9 mouse cellular contexts compared by ENCODE assay signal in the genomic region with DNA sequence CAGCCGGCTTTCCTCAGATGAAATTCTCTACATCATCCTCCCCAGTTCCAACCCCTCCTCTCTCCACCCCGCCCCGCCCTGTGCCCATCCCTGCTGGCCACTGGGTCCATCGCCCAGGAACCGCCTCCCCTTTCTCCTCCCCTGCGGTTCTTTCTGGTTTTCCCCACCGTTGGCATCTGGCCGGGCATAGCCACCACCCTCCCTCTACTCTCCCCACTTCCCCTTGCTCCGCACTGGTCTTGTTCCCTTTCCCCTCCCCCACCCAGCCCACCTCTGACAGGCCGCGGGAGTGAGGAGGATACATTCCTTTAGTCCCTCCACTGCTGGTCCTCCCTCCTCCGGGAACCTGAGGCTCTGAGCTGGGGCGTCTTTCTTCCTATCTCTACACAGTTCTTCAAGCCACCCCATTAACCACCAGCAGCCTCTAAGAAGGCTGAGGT. TPM values are rescaled to one million over a fixed set of nuclear protein-coding genes. Genes with fewer than 3 reads are reported as not detected.
DNase-seq lines count a peak whose midpoint lies in the region; ATAC-seq and TF ChIP-seq lines count a peak whose summit lies in the region.
"Had no signal": no experiment of that assay in that cellular context is flagged by ENCODE, and none has a peak within 500 bp of the region (broad histone marks: within the 10 kb centered on the region; RNA-seq: fewer than 3 reads in every experiment).

No protein-coding gene starts in this region.

- ATAC-seq in heart, embryonic 12.5 days (ENCODE audit: insufficient number of reproducible peaks, low FRiP score): 0 out of 2 replicates have a peak, but pooled peaks have one; percentile 52
- ATAC-seq in embryonic facial prominence, embryonic 11.5 days (replicated peaks; ENCODE audit: insufficient number of reproducible peaks, low FRiP score, low TSS enrichment, low read depth): peak; percentile 24
- peak; percentile 11 for ATAC-seq in hindbrain, embryonic 14.5 days (ENCODE audit: low FRiP score)
- peak; percentile 39 for ATAC-seq in midbrain, embryonic 11.5 days (ENCODE audit: low FRiP score)
- ATAC-seq in activated CD4-positive, CD25-positive, alpha-beta regulatory T cell, adult 4 months: no peak

- H3K36me3 ChIP-seq in heart, embryonic 12.5 days: no peaks in the 10 kb centered on the region
- H3K36me3 ChIP-seq in ES-E14 (ENCODE audit: control insufficient read depth, insufficient read depth, low read length, poor library complexity, severe bottlenecking): no peaks in the 10 kb centered on the region
- no peaks in the 10 kb centered on the region for H3K36me3 ChIP-seq in embryonic facial prominence, embryonic 11.5 days (replicated peaks; ENCODE audit: control insufficient read depth, insufficient read depth, low read depth, low read length)
- H3K36me3 ChIP-seq in hindbrain, embryonic 14.5 days (replicated peaks; ENCODE audit: control insufficient read depth, insufficient read depth): 0 out of 2 replicates have a peak, but pooled peaks cover 9% of the 10 kb centered on the region
- H3K36me3 ChIP-seq in midbrain, embryonic 11.5 days (ENCODE audit: control insufficient read depth, insufficient read depth, low read length): no peaks in the 10 kb centered on the region

- WGBS in heart, embryonic 12.5 days: 2% methylated on average over 13 of the region's 13 CpGs
- under 1% methylated on average over 13 of the region's 13 CpGs for WGBS in embryonic facial prominence, embryonic 11.5 days
- under 1% methylated on average over 13 of the region's 13 CpGs for WGBS in hindbrain, embryonic 14.5 days
- 3% methylated on average over 12 of the region's 13 CpGs for WGBS in midbrain, embryonic 11.5 days

- H3K4me3 ChIP-seq in heart, embryonic 12.5 days: peak overlapping the region; percentile 49; the same call in 1 of the 2 replicates
- peak overlapping the region; percentile 16 to 18; a peak in 2 of 4 replicates for H3K4me3 ChIP-seq in ES-E14 (ENCODE audit: insufficient read depth in 1 of 2, low read depth in 1 of 2, low read length in 2 of 2, poor library complexity in 1 of 2, severe bottlenecking in 1 of 2)
- peak overlapping the region; percentile 18; the same call in 1 of the 2 replicates for H3K4me3 ChIP-seq in embryonic facial prominence, embryonic 11.5 days (ENCODE audit: low read depth, low read length)
- H3K4me3 ChIP-seq in hindbrain, embryonic 14.5 days (replicated peaks; ENCODE audit: low read length): peak overlapping the region; percentile 100
- peak overlapping the region; percentile 79 for H3K4me3 ChIP-seq in midbrain, embryonic 11.5 days (ENCODE audit: low read depth, low read length)

- in situ Hi-C loops in ES-E14 (cut with MboI; ENCODE audit: low sequenced_read_pairs in 2 of 2, unreplicated experiment in 2 of 2): no loop called here

- peaks cover 22% of the 10 kb centered on the region for H3K4me1 ChIP-seq in heart, embryonic 12.5 days (replicated peaks)
- H3K4me1 ChIP-seq in ES-E14 (ENCODE audit: control insufficient read depth in 2 of 2, insufficient read depth in 2 of 2, low read length in 2 of 2, poor library complexity in 1 of 2): peaks cover 0 to 9% of the 10 kb centered on the region in 2 experiments; a peak in 2 of 4 replicates
- no peaks in the 10 kb centered on the region for H3K4me1 ChIP-seq in embryonic facial prominence, embryonic 11.5 days (ENCODE audit: control insufficient read depth, insufficient read depth, low read length)
- H3K4me1 ChIP-seq in hindbrain, embryonic 14.5 days (replicated peaks; ENCODE audit: control insufficient read depth, insufficient read depth, low read length): peaks cover 47% of the 10 kb centered on the region
- H3K4me1 ChIP-seq in midbrain, embryonic 11.5 days (ENCODE audit: control insufficient read depth, insufficient read depth, low read length): peaks cover 21% of the 10 kb centered on the region

- intact Hi-C loops in heart, postnatal 25 days (cut with DNase I): no loop called here

- no peaks in the 10 kb centered on the region for H3K9me3 ChIP-seq in heart, embryonic 12.5 days (replicated peaks)
- no peaks in the 10 kb centered on the region for H3K9me3 ChIP-seq in ES-E14 (ENCODE audit: control insufficient read depth, insufficient read depth, low read depth, low read length)
- H3K9me3 ChIP-seq in embryonic facial prominence, embryonic 11.5 days (replicated peaks; ENCODE audit: control insufficient read depth, low read length): no peaks in the 10 kb centered on the region
- no peaks in the 10 kb centered on the region for H3K9me3 ChIP-seq in hindbrain, embryonic 14.5 days (ENCODE audit: control insufficient read depth, low read length)
- no peaks in the 10 kb centered on the region for H3K9me3 ChIP-seq in midbrain, embryonic 11.5 days (ENCODE audit: control insufficient read depth, low read length)

- H3K27ac ChIP-seq in heart, embryonic 12.5 days (ENCODE audit: poor library complexity, severe bottlenecking): no peak overlapping the region
- H3K27ac ChIP-seq in ES-E14 (ENCODE audit: insufficient read depth, low read depth, low read length, poor library complexity, severe bottlenecking): no peak overlapping the region
- H3K27ac ChIP-seq in embryonic facial prominence, embryonic 11.5 days (replicated peaks; ENCODE audit: low read depth, low read length): no peak overlapping the region
- H3K27ac ChIP-seq in hindbrain, embryonic 14.5 days: peak overlapping the region; percentile 92; the same call in 1 of the 2 replicates
- no peak overlapping the region for H3K27ac ChIP-seq in midbrain, embryonic 11.5 days (ENCODE audit: low read depth, low read length)

- peaks cover 52% of the 10 kb centered on the region for H3K27me3 ChIP-seq in heart, embryonic 12.5 days (replicated peaks)
- peaks cover 5% of the 10 kb centered on the region; the same call in 1 of the 2 replicates for H3K27me3 ChIP-seq in embryonic facial prominence, embryonic 11.5 days (ENCODE audit: control insufficient read depth, insufficient read depth, low read length)
- H3K27me3 ChIP-seq in hindbrain, embryonic 14.5 days (ENCODE audit: control insufficient read depth, insufficient read depth, low read length): no peaks in the 10 kb centered on the region
- H3K27me3 ChIP-seq in midbrain, embryonic 11.5 days (ENCODE audit: control insufficient read depth, insufficient read depth, low read length): no peaks in the 10 kb centered on the region

- no peak overlapping the region for H3K9ac ChIP-seq in heart, embryonic 12.5 days
- H3K9ac ChIP-seq in ES-E14 (ENCODE audit: insufficient read depth, low read depth, low read length, poor library complexity, severe bottlenecking): no peak overlapping the region
- H3K9ac ChIP-seq in embryonic facial prominence, embryonic 11.5 days (replicated peaks; ENCODE audit: low read length): no peak overlapping the region
- peak overlapping the region; percentile 99 for H3K9ac ChIP-seq in hindbrain, embryonic 14.5 days
- peak overlapping the region; percentile 89; the same call in 1 of the 2 replicates for H3K9ac ChIP-seq in midbrain, embryonic 11.5 days (ENCODE audit: low read length)

- DNase-seq in heart, postnatal 25 days (ENCODE audit: low spot score): no peak
- DNase-seq in ES-E14 (ENCODE audit: low read depth, low spot score): no peak
- no peak for DNase-seq in embryonic facial prominence, embryonic 11.5 days (ENCODE audit: low spot score)
- DNase-seq in hindbrain, embryonic 14.5 days (ENCODE audit: low spot score): no peak
- DNase-seq in midbrain, embryonic 11.5 days (ENCODE audit: low spot score, missing footprints): peak; percentile 87
- DNase-seq in urinary bladder, postnatal 36 days (ENCODE audit: low spot score in 2 of 2): no peak

- H3K4me2 ChIP-seq in heart, embryonic 12.5 days: peak overlapping the region; percentile 77
- peak overlapping the region; percentile 92 for H3K4me2 ChIP-seq in embryonic facial prominence, embryonic 11.5 days (ENCODE audit: low read depth, low read length)
- H3K4me2 ChIP-seq in hindbrain, embryonic 14.5 days (replicated peaks): peak overlapping the region; percentile 84
- H3K4me2 ChIP-seq in midbrain, embryonic 11.5 days: peak overlapping the region; percentile 74

TF ChIP-seq in ES-E14, 5 proteins besides CTCF, POLR2A, EP300 and RAD21:
- TF ChIP-seq ZC3H11A (IDR thresholded peaks at IDR 0.05; ENCODE audit: borderline replicate concordance, low read depth, low read length) (no peak), HCFC1 (IDR thresholded peaks at IDR 0.05; ENCODE audit: borderline replicate concordance, insufficient read depth, low read length) (no peak), MAFK (IDR thresholded peaks at IDR 0.05; ENCODE audit: insufficient read depth, low read depth, low read length) (no peak)

RNA-seq across cellular contexts. Expression of a gene that starts 1.5 kb away (rescaled TPM):
- 0.57 TPM in 2 replicates for polyA plus RNA-seq in heart, embryonic 12.5 days (2016; fragmentation: Nextera tagmentation; extraction: Ambion mirVana)
- 1 to 10 TPM; 2.2 to 3.1 TPM for total RNA-seq in heart, postnatal 25 days (2021)
- 0.85 and 1.0 TPM in 2 replicates for total RNA-seq in ES-E14 (2012; rRNA removed)
- polyA plus RNA-seq in embryonic facial prominence, embryonic 11.5 days (2014; fragmentation: Nextera tagmentation; extraction: Ambion mirVana): 7.3 and 10.1 TPM in 2 replicates
- 138 and 157 TPM in 2 replicates for polyA plus RNA-seq in hindbrain, embryonic 14.5 days (2014; fragmentation: Nextera tagmentation; extraction: Ambion mirVana)
- polyA plus RNA-seq in midbrain, embryonic 11.5 days (2014; fragmentation: Nextera tagmentation; extraction: Ambion mirVana): 19.4 and 22.9 TPM in 2 replicates
- not detected for polyA plus RNA-seq in activated CD4-positive, CD25-positive, alpha-beta regulatory T cell, adult 4 months (2017; shearing (Covaris generic))
- total RNA-seq: neutrophil, adult 5-6 weeks had no signal

RNA-seq across cellular contexts. Expression of a gene that starts 15.3 kb away (rescaled TPM):
- polyA plus RNA-seq in heart, embryonic 12.5 days (2016; fragmentation: Nextera tagmentation; extraction: Ambion mirVana): 2.4 and 3.0 TPM in 2 replicates
- 1 to 10 TPM; 1.2 to 1.6 TPM for total RNA-seq in heart, postnatal 25 days (2021)
- 17.0 and 26.0 TPM in 2 replicates for total RNA-seq in ES-E14 (2012; rRNA removed)
- polyA plus RNA-seq in embryonic facial prominence, embryonic 11.5 days (2014; fragmentation: Nextera tagmentation; extraction: Ambion mirVana): 1.9 and 2.1 TPM in 2 replicates
- polyA plus RNA-seq in hindbrain, embryonic 14.5 days (2014; fragmentation: Nextera tagmentation; extraction: Ambion mirVana): 1.3 and 1.4 TPM in 2 replicates
- polyA plus RNA-seq in midbrain, embryonic 11.5 days (2014; fragmentation: Nextera tagmentation; extraction: Ambion mirVana): 4.1 and 6.6 TPM in 2 replicates
- polyA plus RNA-seq in activated CD4-positive, CD25-positive, alpha-beta regulatory T cell, adult 4 months (2017; shearing (Covaris generic)): 10 to 100 TPM; 40.0 to 50.8 TPM

RNA-seq across cellular contexts. Expression of a gene that starts 32.4 kb away (rescaled TPM):
- polyA plus RNA-seq in heart, embryonic 12.5 days (2016; fragmentation: Nextera tagmentation; extraction: Ambion mirVana): 3.9 and 4.5 TPM in 2 replicates
- under 1 TPM; 0.52 to 0.61 TPM for total RNA-seq in heart, postnatal 25 days (2021)
- total RNA-seq in ES-E14 (2012; rRNA removed): not detected in 2 replicates
- polyA plus RNA-seq in embryonic facial prominence, embryonic 11.5 days (2014; fragmentation: Nextera tagmentation; extraction: Ambion mirVana): 2.6 and 3.1 TPM in 2 replicates
- 23.4 and 24.0 TPM in 2 replicates for polyA plus RNA-seq in hindbrain, embryonic 14.5 days (2014; fragmentation: Nextera tagmentation; extraction: Ambion mirVana)
- polyA plus RNA-seq in midbrain, embryonic 11.5 days (2014; fragmentation: Nextera tagmentation; extraction: Ambion mirVana): 3.5 and 5.4 TPM in 2 replicates
- polyA plus RNA-seq in activated CD4-positive, CD25-positive, alpha-beta regulatory T cell, adult 4 months (2017; shearing (Covaris generic)): not detected
- total RNA-seq: neutrophil, adult 5-6 weeks had no signal

Comparison
In these comparisons a context has a peak if more than half of its experiments do, and no peak if none do; other contexts are left out.
1. H3K4me3 ChIP-seq: peak in every context shown above with its lines; median percentile 100 in hindbrain, embryonic 14.5 days; 79 in midbrain, embryonic 11.5 days; 49 in heart, embryonic 12.5 days; 18 in embryonic facial prominence, embryonic 11.5 days; 17 in ES-E14.
2. H3K9ac ChIP-seq: peak in hindbrain, embryonic 14.5 days (single experiment) and midbrain, embryonic 11.5 days (single experiment); none in heart, embryonic 12.5 days (single experiment), ES-E14 (single experiment) and embryonic facial prominence, embryonic 11.5 days (single experiment).
3. Peak in every context shown above with its lines, with median percentiles within 50 percentile points of each other: H3K4me2 ChIP-seq.